Mouse (Mus musculus): ENCODE results near the gene Slco4a1. TPM values are rescaled to one million over a fixed set of nuclear protein-coding genes. Genes with fewer than 3 reads are reported as not detected.

Slco4a1 gene
- polyA plus RNA-seq, 1 experiment from 2014 or later: 0.52 TPM

DNA sequence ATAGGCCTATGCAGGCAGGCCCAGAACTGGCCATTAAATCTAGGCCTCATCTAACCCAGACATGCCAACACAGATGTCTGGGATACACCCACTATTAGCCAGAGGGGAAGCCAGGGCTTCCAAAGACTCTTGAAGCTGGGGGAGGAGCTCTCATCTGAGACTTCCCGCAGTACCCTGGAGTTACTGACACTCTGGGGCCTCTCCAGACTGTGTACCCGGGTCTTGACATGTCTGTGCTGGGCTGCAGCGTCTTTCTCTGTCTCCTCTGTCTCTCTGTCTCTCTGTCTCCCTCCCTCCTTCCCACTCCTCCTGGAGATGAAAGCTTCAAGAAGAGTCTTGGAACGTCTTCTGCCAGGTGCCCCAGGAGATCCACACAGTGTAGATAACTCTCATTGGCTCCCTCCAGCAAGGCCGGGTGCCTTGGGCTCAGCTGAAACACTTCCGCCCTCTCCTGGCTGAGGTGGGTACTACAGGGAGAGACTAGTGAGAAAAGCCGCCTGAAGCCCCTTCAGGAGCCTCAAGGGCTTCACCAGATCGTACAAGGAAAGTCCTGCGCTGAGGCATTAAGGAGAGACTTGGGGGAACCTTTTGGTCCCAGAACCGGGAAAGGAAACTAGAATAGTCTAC, 23.9 kb upstream of the Slco4a1 start:
- Histone ChIP-seq H3K9me3 (replicated peaks) (no peaks in the 10 kb centered on the region), H3K9ac (no peak overlapping the region), H3K4me1 (replicated peaks) (peaks cover 11% of the 10 kb centered on the region), H3K4me3 (replicated peaks) (no peak overlapping the region), H3K36me3 (no peaks in the 10 kb centered on the region), H3K27me3 (no peaks in the 10 kb centered on the region), H3K27ac (no peak overlapping the region), H3K4me2 (no peak overlapping the region)
- WGBS (ENCODE audit: insufficient replicate concordance): 18% methylated on average over 10 of the region's 10 CpGs
- DNase-seq: peak; percentile 47
- ATAC-seq (ENCODE audit: low read depth): no peak

DNA sequence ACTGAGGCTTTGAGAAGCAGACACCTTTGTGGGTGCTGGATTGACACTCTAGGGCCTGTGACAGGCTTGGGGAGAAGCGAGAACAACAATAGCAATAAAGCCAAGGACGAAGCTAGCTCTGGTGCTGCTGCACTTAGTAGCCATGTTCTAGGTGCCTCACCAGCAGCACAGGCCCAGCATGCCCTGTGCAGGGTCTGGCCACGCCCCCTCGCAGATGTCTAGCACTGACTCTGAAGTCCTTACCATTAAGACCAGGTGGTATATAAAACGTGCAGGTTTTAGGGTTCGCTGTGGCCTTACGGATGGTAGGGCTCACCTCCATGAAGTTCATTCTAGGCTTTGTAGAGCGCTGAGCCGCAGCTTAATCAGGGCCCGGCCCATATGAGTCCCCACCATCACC, 23.3 kb upstream of the Slco4a1 start:
- no peak overlapping the region for H3K27ac ChIP-seq
- H3K4me3 ChIP-seq (replicated peaks): no peak overlapping the region
- no peaks in the 10 kb centered on the region for H3K27me3 ChIP-seq
- H3K4me1 ChIP-seq (replicated peaks): peaks cover 16% of the 10 kb centered on the region
- no peaks in the 10 kb centered on the region for H3K36me3 ChIP-seq
- no peak for DNase-seq
- no peak overlapping the region for H3K4me2 ChIP-seq
- 58% methylated on average over 10 of the region's 10 CpGs for WGBS (ENCODE audit: insufficient replicate concordance)
- ATAC-seq (ENCODE audit: low read depth): no peak
- H3K9ac ChIP-seq: no peak overlapping the region
- H3K9me3 ChIP-seq (replicated peaks): no peaks in the 10 kb centered on the region

DNA sequence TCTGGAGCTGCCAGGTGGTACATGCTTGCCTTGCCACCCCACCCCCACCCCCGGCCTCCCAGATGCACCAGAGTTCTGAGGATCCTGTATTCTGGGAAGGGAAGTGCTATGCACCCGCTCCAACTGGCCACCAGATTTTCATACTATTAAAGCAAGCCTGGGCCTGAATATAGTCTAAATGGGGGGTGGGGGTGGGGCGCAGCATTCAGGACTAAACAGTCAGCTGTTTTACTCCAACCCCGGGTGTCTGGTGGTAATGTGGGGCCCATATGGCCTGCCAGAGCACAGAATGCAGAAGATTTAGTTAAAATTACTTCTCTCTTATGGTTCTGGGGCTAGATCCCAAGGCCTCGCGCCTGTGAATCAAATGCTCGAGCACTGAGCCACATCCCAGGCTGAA, 22.7 kb upstream of the Slco4a1 start:
- no peak overlapping the region for H3K4me2 ChIP-seq
- DNase-seq (no peak), ATAC-seq (ENCODE audit: low read depth) (no peak)
- no peaks in the 10 kb centered on the region for H3K9me3 ChIP-seq (replicated peaks)
- no peak overlapping the region for H3K27ac ChIP-seq
- H3K27me3 ChIP-seq: no peaks in the 10 kb centered on the region
- peaks cover 18% of the 10 kb centered on the region for H3K4me1 ChIP-seq (replicated peaks)
- no peak overlapping the region for H3K4me3 ChIP-seq (replicated peaks)
- no peak overlapping the region for H3K9ac ChIP-seq
- WGBS (ENCODE audit: insufficient replicate concordance): 56% methylated on average over 7 of the region's 7 CpGs
- H3K36me3 ChIP-seq: no peaks in the 10 kb centered on the region

GRCm38 (mm10) chr2:180435341-180435926, 20.6 kb upstream of the Slco4a1 start:
- no peak overlapping the region for H3K4me3 ChIP-seq (replicated peaks)
- H3K9me3 ChIP-seq (replicated peaks): no peaks in the 10 kb centered on the region
- H3K27me3 ChIP-seq: no peaks in the 10 kb centered on the region
- ATAC-seq (ENCODE audit: low read depth) (no peak), DNase-seq (no peak)
- no peak overlapping the region for H3K9ac ChIP-seq
- H3K27ac ChIP-seq: no peak overlapping the region
- H3K4me2 ChIP-seq: no peak overlapping the region
- peaks cover 19% of the 10 kb centered on the region for H3K4me1 ChIP-seq (replicated peaks)
- 35% methylated on average over 4 of the region's 4 CpGs for WGBS (ENCODE audit: insufficient replicate concordance)
- no peaks in the 10 kb centered on the region for H3K36me3 ChIP-seq

DNA sequence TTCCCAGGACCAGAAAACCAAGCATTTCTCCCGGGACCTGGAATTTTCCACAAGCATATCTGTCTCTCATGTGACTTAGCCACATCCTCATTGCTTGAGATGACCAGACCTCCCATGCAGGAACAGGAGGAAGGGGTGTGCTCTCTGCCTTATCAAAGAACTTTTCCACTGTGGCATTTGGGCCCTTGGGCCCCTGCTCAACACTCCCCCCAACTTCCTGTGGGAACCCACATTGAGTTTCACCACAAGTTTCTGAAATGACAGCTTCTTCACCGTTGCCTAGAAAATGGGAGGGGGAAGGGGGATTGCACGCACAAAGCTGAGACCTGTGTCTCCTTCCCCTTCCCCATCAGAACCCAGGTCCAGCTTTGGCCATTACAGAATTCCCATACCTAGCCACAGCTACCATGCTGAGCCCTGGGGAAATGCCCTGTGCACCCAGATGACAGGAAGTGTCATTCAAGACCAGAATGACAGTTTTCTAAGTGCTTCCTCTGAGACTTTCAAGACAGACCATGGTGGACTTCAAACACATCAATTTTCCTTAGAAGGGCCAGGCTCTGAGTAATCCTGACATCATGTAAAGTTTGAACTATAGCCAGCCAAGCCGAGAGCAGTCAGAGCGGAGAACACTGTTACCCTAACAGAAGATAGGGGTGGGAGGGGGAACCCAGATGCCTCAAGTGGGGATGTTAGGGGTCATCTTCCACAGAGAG, 18.7 kb upstream of the Slco4a1 start:
- H3K4me1 ChIP-seq (replicated peaks): peaks cover 20% of the 10 kb centered on the region
- H3K9me3 ChIP-seq (replicated peaks): no peaks in the 10 kb centered on the region
- no peaks in the 10 kb centered on the region for H3K27me3 ChIP-seq
- no peak for DNase-seq
- no peak overlapping the region for H3K4me3 ChIP-seq (replicated peaks)
- peak overlapping the region; percentile 34 for H3K27ac ChIP-seq
- 0 out of 2 replicates have a peak, but pooled peaks have one; percentile 38 for ATAC-seq (ENCODE audit: low read depth)
- no peaks in the 10 kb centered on the region for H3K36me3 ChIP-seq
- WGBS (ENCODE audit: insufficient replicate concordance): 22% methylated on average over 5 of the region's 5 CpGs
- H3K9ac ChIP-seq: no peak overlapping the region
- no peak overlapping the region for H3K4me2 ChIP-seq

DNA sequence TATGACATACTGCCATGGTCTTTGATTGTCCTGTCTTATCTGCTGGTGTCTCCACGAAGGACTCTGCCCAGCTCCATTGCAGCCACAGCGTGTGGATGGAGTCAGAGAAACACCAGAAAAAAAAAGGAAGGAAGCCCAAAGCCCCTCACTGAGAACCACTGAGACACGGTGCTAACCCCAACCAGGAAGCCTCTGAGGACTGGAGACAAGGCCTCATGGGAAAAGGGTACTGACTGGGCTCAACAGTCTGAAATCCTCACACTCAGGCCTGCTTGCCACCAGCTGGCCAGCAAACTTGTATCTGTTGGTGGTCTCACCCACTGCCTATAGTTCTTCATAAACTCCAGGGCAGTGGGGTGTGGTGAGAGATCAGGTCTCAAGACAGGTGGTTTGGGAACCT, 16.3 kb upstream of the Slco4a1 start:
- H3K36me3 ChIP-seq: no peaks in the 10 kb centered on the region
- no peaks in the 10 kb centered on the region for H3K27me3 ChIP-seq
- no peak overlapping the region for H3K27ac ChIP-seq
- no peak overlapping the region for H3K4me3 ChIP-seq (replicated peaks)
- H3K9me3 ChIP-seq (replicated peaks): no peaks in the 10 kb centered on the region
- H3K9ac ChIP-seq: no peak overlapping the region
- no peak overlapping the region for H3K4me2 ChIP-seq
- peaks cover 22% of the 10 kb centered on the region for H3K4me1 ChIP-seq (replicated peaks)
- WGBS (ENCODE audit: insufficient replicate concordance): 21% methylated on average over 3 of the region's 3 CpGs
- DNase-seq: no peak
- no peak for ATAC-seq (ENCODE audit: low read depth)

DNA sequence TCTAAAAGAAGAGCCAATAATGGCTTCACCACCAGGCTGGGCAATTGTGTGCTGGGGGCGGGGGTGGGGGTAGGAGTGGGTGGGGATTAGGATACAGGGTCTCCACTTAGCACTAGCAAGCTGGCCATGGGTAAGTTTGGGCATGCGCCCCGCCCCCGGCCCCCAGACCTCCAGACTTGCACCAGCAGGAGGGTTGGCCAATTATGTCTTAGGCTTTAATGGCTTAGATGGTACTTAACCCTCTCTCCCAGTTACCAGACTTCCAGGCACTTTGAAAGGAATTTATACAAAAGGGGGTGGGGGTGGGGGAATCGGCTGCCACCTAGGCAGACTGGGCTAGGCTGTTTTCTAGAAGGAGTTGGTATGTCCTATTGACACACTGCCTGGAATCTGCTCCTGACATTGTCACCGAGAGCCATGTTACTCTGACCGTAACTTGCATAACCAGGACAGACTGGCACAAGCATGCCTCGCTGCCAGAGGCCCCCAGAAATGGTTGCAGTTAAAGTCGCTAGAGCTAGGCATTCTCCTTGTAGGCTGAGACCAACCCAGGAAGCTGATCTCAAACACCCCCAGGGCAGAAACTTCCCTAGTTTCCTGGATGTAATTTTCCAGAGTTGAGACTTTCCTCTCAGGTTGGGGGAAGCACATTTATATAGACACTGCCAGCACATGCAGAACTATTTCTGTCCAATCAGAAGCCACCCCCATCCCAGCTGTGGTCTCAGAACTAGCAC, 15.3 kb upstream of the Slco4a1 start:
- Histone ChIP-seq H3K27me3 (no peaks in the 10 kb centered on the region), H3K4me2 (no peak overlapping the region), H3K36me3 (no peaks in the 10 kb centered on the region), H3K9me3 (replicated peaks) (no peaks in the 10 kb centered on the region), H3K27ac (no peak overlapping the region), H3K4me1 (replicated peaks) (peaks cover 19% of the 10 kb centered on the region), H3K4me3 (replicated peaks) (no peak overlapping the region), H3K9ac (no peak overlapping the region)
- DNase-seq: no peak
- no peak for ATAC-seq (ENCODE audit: low read depth)
- 62% methylated on average over 9 of the region's 9 CpGs for WGBS (ENCODE audit: insufficient replicate concordance)

GRCm38 (mm10) chr2:180442061-180442460, 14.0 kb upstream of the Slco4a1 start:
- 16% methylated on average over 5 of the region's 5 CpGs for WGBS (ENCODE audit: insufficient replicate concordance)
- Histone ChIP-seq H3K4me2 (no peak overlapping the region), H3K9me3 (replicated peaks) (no peaks in the 10 kb centered on the region), H3K4me1 (replicated peaks) (peaks cover 12% of the 10 kb centered on the region), H3K36me3 (no peaks in the 10 kb centered on the region), H3K9ac (no peak overlapping the region), H3K27ac (no peak overlapping the region), H3K27me3 (no peaks in the 10 kb centered on the region), H3K4me3 (replicated peaks) (no peak overlapping the region)
- no peak for DNase-seq
- 0 out of 2 replicates have a peak, but pooled peaks have one; percentile 10 for ATAC-seq (ENCODE audit: low read depth)

- no peak for ATAC-seq (ENCODE audit: low read depth)
- DNase-seq: no peak
- peaks cover 4% of the 10 kb centered on the region; the same call in 1 of the 2 replicates for H3K4me1 ChIP-seq (replicated peaks)
- no peak overlapping the region for H3K4me3 ChIP-seq (replicated peaks)
- no peaks in the 10 kb centered on the region for H3K36me3 ChIP-seq
- no peak overlapping the region for H3K9ac ChIP-seq
- WGBS (ENCODE audit: insufficient replicate concordance): 48% methylated on average over 7 of the region's 7 CpGs
- no peaks in the 10 kb centered on the region for H3K9me3 ChIP-seq (replicated peaks)
- no peak overlapping the region for H3K4me2 ChIP-seq
- no peak overlapping the region for H3K27ac ChIP-seq
- H3K27me3 ChIP-seq: no peaks in the 10 kb centered on the region
Measured at GRCm38 (mm10) chr2:180443861-180444260, 12.2 kb upstream of the Slco4a1 start.

- DNase-seq (no peak), ATAC-seq (ENCODE audit: low read depth) (no peak)
- Histone ChIP-seq H3K4me2 (no peak overlapping the region), H3K9ac (no peak overlapping the region), H3K4me3 (replicated peaks) (no peak overlapping the region), H3K9me3 (replicated peaks) (no peaks in the 10 kb centered on the region), H3K4me1 (replicated peaks) (peaks cover 4% of the 10 kb centered on the region; the same call in 1 of the 2 replicates), H3K27me3 (no peaks in the 10 kb centered on the region), H3K27ac (no peak overlapping the region), H3K36me3 (no peaks in the 10 kb centered on the region)
- WGBS (ENCODE audit: insufficient replicate concordance): 14% methylated on average over 9 of the region's 9 CpGs
Measured at GRCm38 (mm10) chr2:180444957-180445785, 10.9 kb upstream of the Slco4a1 start.
